Mouse (Mus musculus): ENCODE data around the gene Dock1. TPM values are rescaled to one million over a fixed set of nuclear protein-coding genes. Genes with fewer than 3 reads are reported as not detected.
A peak's percentile ranks its signal among the peaks of the same experiment; 100 is the strongest.

Gene Dock1
- polyA plus RNA-seq, 1 experiment, result 1.2 TPM

DNA sequence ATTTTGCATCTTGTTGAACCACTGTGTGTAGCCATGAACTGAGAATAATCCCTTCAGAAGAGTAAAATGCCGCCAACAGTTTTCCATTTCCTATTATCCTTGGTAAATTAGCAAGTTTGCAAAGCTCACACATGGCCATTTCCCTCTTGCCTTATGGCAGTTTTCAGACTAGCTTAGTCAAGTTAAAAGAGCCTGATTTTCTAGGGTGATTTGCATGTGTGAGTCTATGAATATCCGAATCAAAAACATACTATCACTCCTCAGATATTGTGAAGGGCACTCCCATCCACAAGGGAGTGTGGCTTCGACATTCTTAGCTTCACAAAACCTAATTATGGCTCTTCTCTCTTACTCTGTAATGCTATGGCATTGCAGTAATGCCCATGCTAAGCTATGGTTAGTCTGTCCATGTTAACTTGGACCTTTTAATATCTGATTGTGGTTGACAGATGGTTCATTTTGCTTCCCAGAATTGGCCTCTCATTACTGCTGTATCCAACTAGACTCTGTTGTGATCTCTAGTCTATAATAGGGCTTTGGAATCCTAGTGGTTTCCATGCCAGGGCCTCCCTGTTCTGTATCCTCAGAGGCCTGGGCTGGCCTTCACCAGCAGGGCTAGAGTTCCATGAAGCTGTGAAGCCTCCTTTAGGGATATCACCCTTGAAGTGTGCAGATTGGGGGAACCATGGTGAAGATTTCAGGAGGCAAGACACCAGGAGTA is 60.1 kb downstream of the Dock1 start:
- H3K27me3 ChIP-seq (replicated peaks), result no peaks in the 10 kb centered on the region
- peaks cover 20% of the 10 kb centered on the region for H3K4me1 ChIP-seq

DNA sequence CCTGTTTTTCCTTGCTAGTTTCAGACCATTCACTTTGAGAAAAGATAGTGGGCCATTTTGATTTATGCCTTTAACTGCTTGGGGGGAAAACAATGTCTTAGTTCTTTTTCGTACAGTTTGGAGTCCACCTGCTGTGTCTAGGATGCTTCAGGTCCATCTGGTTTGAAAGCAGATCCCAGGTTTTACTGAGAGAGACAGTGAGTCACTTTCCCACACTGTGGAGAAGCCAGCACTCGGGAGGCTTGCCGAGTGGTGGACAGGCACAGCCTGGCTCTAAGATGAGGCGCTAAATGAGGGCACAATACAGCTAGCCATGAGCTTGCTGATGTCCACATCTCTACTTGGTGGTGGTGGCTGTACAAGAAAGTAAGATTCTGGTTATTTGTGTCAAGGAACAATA is 76.6 kb downstream of the Dock1 start:
- peaks cover 12% of the 10 kb centered on the region for H3K4me1 ChIP-seq
- H3K9me3 ChIP-seq, result no peaks in the 10 kb centered on the region
- no peaks in the 10 kb centered on the region for H3K27me3 ChIP-seq (replicated peaks)
- no peak overlapping the region for H3K4me3 ChIP-seq (replicated peaks)
- peaks cover 82% of the 10 kb centered on the region for H3K36me3 ChIP-seq (replicated peaks; ENCODE audit: low read length)
- TF ChIP-seq FLI1 (IDR thresholded peaks at IDR 0.05; ENCODE audit: low read length), result no peak
- no peak for TF ChIP-seq GATA1 (IDR thresholded peaks at IDR 0.05; ENCODE audit: borderline replicate concordance, low read length)

More for the DNA sequence above, 60.1 kb downstream of the Dock1 start:
- H3K36me3 ChIP-seq (replicated peaks; ENCODE audit: low read length), result peaks cover 57% of the 10 kb centered on the region
- TF ChIP-seq FLI1 (IDR thresholded peaks at IDR 0.05; ENCODE audit: low read length), result no peak
- TF ChIP-seq GATA1 (IDR thresholded peaks at IDR 0.05; ENCODE audit: borderline replicate concordance, low read length), result no peak
- H3K9me3 ChIP-seq, result no peaks in the 10 kb centered on the region
- H3K4me3 ChIP-seq (replicated peaks), result no peak overlapping the region

DNA sequence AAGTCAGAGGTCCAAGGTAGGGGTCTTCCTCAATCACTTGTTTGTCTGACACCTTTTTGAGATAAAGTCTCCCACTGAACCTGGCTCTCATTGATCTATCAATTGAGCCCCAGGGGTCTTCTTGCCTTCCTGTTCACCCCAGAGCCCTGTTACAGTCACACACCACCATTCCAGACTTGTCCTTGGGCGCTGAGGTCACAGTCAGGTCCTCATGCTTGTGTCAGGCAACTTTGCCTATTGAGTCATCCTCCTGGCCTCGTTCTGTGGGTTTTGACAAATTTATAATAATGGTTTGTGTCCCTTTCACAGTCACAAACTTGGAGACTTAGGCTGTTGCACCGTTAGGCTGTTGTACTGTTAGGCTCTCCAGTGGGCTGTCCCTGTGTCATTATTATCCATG is 77.9 kb downstream of the Dock1 start:
- Histone ChIP-seq H3K27me3 (replicated peaks) (no peaks in the 10 kb centered on the region), H3K4me3 (replicated peaks) (no peak overlapping the region), H3K9me3 (no peaks in the 10 kb centered on the region), H3K36me3 (replicated peaks; ENCODE audit: low read length) (peaks cover 84% of the 10 kb centered on the region), H3K4me1 (peaks cover 18% of the 10 kb centered on the region)
- TF ChIP-seq GATA1 (IDR thresholded peaks at IDR 0.05; ENCODE audit: borderline replicate concordance, low read length) (no peak), FLI1 (IDR thresholded peaks at IDR 0.05; ENCODE audit: low read length) (no peak)

DNA sequence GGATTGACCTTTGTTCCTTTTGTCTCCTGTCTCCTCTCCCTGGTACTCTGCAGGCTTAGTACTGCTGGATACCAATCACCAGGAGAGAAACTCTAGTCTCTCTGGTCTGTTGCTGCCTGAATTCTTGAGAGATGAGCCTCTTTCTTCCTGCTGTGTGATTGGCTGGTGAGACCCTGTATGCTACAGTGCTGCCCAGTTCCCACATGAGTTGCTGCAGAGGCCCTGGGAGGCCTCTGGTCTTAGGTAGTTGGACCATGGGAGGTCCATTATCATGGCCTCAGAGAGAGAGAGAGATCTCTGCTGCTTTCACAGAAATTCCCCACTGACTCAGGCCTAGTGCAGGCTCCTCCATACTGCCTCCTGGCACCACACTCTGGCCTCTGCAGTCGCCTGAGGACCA is 79.2 kb downstream of the Dock1 start:
- no peaks in the 10 kb centered on the region for H3K9me3 ChIP-seq

DNA sequence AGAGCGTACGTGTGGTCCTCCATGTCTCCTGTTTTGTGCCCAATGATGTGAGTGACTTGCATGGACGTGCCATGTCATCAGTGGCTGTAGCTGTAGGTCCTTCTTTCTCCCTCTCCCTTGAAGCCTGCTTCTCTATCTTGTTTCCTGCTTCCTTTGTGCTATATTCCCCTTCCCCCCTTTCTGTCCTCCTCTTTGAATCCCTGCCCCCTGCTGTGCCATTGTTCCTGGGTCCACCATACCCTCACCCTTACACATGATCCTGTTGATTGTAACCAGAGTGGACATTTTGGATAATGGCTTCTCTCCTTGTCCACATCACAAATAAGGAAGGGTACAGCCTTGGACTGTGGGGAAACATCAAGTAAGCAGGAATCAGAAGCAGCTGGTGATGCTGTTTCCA is 81.0 kb downstream of the Dock1 start:
- peaks cover 87% of the 10 kb centered on the region for H3K36me3 ChIP-seq (replicated peaks; ENCODE audit: low read length)
- H3K4me1 ChIP-seq, result peaks cover 18% of the 10 kb centered on the region
- H3K9me3 ChIP-seq, result no peaks in the 10 kb centered on the region
- no peak for TF ChIP-seq FLI1 (IDR thresholded peaks at IDR 0.05; ENCODE audit: low read length)
- TF ChIP-seq GATA1 (IDR thresholded peaks at IDR 0.05; ENCODE audit: borderline replicate concordance, low read length), result no peak
- H3K27me3 ChIP-seq (replicated peaks), result no peaks in the 10 kb centered on the region
- H3K4me3 ChIP-seq (replicated peaks), result peak overlapping the region; percentile 47

More for the DNA sequence above, 79.2 kb downstream of the Dock1 start:
- Histone ChIP-seq H3K27me3 (replicated peaks) (no peaks in the 10 kb centered on the region), H3K36me3 (replicated peaks; ENCODE audit: low read length) (peaks cover 83% of the 10 kb centered on the region), H3K4me1 (peaks cover 18% of the 10 kb centered on the region), H3K4me3 (replicated peaks) (no peak overlapping the region)
- TF ChIP-seq FLI1 (IDR thresholded peaks at IDR 0.05; ENCODE audit: low read length) (no peak), GATA1 (IDR thresholded peaks at IDR 0.05; ENCODE audit: borderline replicate concordance, low read length) (no peak)

DNA sequence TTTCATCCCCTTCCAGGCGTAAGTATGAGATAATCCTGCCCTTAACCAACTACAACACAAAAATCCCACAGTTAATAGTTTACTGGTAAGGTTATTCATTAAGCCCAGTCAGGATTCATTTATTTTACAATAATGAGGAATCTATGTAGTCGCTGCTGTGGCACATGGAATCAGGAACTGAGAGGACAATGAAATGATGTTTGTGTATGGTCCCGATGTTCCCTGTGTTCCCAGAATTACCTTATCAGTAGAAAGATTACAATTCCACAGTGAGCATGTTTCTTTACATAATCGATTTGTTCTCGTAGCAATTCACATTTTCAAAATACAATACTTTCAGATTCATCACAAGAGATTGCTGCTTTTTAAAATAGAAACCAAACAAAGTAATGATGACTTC is 83.0 kb downstream of the Dock1 start:
- TF ChIP-seq FLI1 (IDR thresholded peaks at IDR 0.05; ENCODE audit: low read length) (no peak), GATA1 (IDR thresholded peaks at IDR 0.05; ENCODE audit: borderline replicate concordance, low read length) (no peak)
- H3K4me1 ChIP-seq, result peaks cover 18% of the 10 kb centered on the region
- H3K36me3 ChIP-seq (replicated peaks; ENCODE audit: low read length), result peaks cover 87% of the 10 kb centered on the region
- H3K27me3 ChIP-seq (replicated peaks), result no peaks in the 10 kb centered on the region
- H3K4me3 ChIP-seq (replicated peaks), result no peak overlapping the region
- H3K9me3 ChIP-seq, result no peaks in the 10 kb centered on the region

DNA sequence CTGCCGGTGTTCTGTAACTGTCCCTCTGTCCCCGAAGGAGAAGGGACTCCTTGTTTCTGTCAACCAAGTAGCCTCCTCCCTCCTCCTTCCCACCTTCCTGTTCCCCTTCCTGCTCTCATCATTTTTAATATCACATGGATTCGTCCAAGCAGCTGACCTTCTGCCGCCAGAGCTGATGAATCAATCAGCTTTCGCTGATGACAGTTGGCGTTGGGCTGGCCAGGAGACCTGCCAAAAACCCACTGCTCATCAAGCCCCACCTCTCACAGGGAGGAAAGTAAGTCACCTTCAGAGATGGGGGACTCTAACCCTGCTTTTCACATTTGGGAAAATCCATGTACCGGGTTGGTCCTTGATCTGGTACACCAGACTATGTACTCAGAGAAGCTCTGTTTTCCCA is 87.2 kb downstream of the Dock1 start:
- Histone ChIP-seq H3K9me3 (no peaks in the 10 kb centered on the region), H3K27me3 (replicated peaks) (no peaks in the 10 kb centered on the region), H3K4me1 (peaks cover under 1% of the 10 kb centered on the region; the same call in 1 of the 2 replicates), H3K4me3 (replicated peaks) (no peak overlapping the region), H3K36me3 (replicated peaks; ENCODE audit: low read length) (peaks cover 98% of the 10 kb centered on the region)
- no peak for TF ChIP-seq FLI1 (IDR thresholded peaks at IDR 0.05; ENCODE audit: low read length)
- TF ChIP-seq GATA1 (IDR thresholded peaks at IDR 0.05; ENCODE audit: borderline replicate concordance, low read length), result no peak

DNA sequence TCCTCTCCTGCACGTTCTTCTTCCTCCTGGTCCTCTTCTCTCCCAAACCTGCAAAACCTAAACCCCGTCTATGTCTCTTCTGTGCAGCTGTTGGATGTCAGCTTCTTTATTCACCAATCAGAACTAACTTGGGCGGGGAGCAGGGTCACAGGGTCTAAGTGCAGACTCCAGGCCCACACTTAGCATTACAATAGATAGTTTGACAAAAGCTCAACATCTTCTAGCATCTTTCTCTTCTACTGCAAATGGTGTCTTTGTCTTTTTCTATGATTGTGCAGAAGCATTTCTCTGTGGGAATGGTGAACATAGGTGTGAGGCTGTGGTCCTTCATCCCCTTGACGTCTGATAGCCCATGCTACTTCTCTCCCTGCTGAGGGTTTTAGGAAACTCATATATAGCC is 91.3 kb downstream of the Dock1 start:
- Histone ChIP-seq H3K4me1 (no peaks in the 10 kb centered on the region), H3K4me3 (replicated peaks) (no peak overlapping the region), H3K36me3 (replicated peaks; ENCODE audit: low read length) (peaks cover 97% of the 10 kb centered on the region), H3K27me3 (replicated peaks) (no peaks in the 10 kb centered on the region), H3K9me3 (no peaks in the 10 kb centered on the region)
- TF ChIP-seq GATA1 (IDR thresholded peaks at IDR 0.05; ENCODE audit: borderline replicate concordance, low read length) (no peak), FLI1 (IDR thresholded peaks at IDR 0.05; ENCODE audit: low read length) (no peak)

DNA sequence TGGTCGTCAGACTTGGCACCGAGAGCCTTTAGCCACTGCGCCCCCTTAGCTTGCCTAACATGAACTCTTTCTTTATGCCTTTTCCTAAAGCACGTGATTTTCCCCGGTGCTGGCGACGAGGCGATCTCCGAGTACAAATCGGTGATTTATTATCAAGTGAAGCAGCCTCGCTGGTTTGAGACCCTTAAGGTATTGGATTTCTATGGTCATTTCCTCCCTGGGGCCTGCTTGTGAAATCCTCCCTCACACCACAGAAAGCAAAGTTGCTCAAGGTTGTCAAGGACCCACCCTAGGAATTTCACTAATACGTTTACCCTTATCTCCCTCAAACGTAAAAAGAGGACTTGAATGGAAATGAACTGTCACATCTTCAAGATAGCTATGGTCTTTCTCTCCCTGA is 94.7 kb downstream of the Dock1 start:
- TF ChIP-seq FLI1 (IDR thresholded peaks at IDR 0.05; ENCODE audit: low read length), result no peak
- TF ChIP-seq GATA1 (IDR thresholded peaks at IDR 0.05; ENCODE audit: borderline replicate concordance, low read length), result no peak
- Histone ChIP-seq H3K9me3 (no peaks in the 10 kb centered on the region), H3K4me3 (replicated peaks) (no peak overlapping the region), H3K36me3 (replicated peaks; ENCODE audit: low read length) (peaks cover 94% of the 10 kb centered on the region), H3K27me3 (replicated peaks) (no peaks in the 10 kb centered on the region), H3K4me1 (no peaks in the 10 kb centered on the region)

DNA sequence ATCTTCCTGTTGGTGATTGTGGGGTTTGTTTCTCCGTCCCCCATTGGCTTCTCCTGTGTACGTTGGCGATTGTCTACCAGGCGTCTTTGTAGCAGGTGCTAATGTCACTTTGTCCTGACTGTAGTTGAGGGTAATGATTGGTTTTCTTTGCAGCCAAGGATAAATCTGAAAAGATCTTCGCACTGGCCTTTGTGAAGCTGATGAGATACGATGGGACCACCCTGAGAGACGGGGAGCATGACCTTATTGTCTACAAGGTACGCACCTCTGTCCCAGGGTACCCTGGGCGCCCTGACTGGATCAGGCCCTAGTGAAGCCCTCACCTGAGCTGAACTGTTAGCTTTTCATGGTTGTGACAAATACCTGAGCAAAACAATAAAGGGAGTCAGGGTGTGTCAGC is 100.9 kb downstream of the Dock1 start:
- no peaks in the 10 kb centered on the region for H3K27me3 ChIP-seq (replicated peaks)
- peaks cover 68% of the 10 kb centered on the region for H3K36me3 ChIP-seq (replicated peaks; ENCODE audit: low read length)
- H3K4me1 ChIP-seq, result peaks cover 53% of the 10 kb centered on the region
- no peaks in the 10 kb centered on the region for H3K9me3 ChIP-seq
- no peak overlapping the region for H3K4me3 ChIP-seq (replicated peaks)
- TF ChIP-seq GATA1 (IDR thresholded peaks at IDR 0.05; ENCODE audit: borderline replicate concordance, low read length) (no peak), FLI1 (IDR thresholded peaks at IDR 0.05; ENCODE audit: low read length) (no peak)
